Mouse (Mus musculus) G1E-ER4 (cell line): ENCODE data around the gene Chst3. TPM values are rescaled to one million over a fixed set of nuclear protein-coding genes. Genes with fewer than 3 reads are reported as not detected.

Source experiments
- GATA1 ChIP-seq: IDR thresholded peaks from one replicate; pipeline ENCODE4 v1.8.0; 2012; ENCODE audit warnings: low read length, inconsistent platforms
- polyA plus RNA-seq: library from polyadenylated mRNA; stranded (reverse); fragments of >175 nt; gene quantifications from 2 replicates; pipeline ENCODE4 v1.2.3, GENCODE M21; 2012

Chst3 gene
- polyA plus RNA-seq, 1 experiment = not detected

DNA sequence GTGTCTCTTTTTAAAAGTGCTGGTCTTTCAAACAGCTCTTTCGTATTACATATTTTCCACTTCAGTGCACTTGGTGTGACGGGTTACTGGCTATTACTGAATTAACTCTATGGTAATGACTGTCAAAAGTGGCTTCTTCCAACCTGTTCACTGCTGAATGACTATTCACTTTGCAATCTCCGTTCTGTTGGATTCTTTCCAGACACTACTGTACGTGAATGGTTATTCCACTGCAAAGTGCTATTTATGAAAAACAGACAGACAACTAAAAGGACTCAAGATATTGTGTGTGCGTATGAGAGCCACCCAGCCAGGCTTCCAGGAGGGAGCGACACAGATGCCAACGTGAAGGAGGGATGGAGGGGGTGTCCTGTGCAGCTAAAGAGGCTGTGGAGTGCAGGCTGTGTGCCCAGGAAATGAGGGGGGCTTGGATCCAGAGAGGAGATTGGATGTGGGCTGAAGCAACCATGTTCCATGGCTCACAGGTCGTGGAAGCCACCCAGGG is 7.5 kb downstream of the Chst3 start:
- TF ChIP-seq GATA1 = no peak

DNA sequence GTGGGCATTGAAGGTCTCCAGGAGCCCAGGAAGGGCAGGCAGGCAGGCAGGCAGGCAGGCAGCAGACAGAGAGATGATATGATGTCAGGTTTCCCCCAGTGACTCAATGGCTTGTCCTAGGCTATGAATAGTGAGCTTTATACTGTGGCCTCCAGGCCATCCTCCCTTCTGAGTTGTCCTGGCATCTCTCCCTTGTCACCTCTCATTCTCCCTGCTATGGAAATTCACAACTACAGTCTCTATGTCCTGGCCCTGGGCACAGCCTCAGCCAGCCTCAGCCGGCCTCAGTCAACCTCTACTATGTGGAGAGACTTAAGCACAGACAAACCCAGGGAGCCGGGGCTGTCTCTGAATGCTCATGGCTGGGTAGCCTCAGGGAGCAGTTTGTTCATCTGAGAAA is 8.6 kb downstream of the Chst3 start:
- TF ChIP-seq GATA1 = no peak

DNA sequence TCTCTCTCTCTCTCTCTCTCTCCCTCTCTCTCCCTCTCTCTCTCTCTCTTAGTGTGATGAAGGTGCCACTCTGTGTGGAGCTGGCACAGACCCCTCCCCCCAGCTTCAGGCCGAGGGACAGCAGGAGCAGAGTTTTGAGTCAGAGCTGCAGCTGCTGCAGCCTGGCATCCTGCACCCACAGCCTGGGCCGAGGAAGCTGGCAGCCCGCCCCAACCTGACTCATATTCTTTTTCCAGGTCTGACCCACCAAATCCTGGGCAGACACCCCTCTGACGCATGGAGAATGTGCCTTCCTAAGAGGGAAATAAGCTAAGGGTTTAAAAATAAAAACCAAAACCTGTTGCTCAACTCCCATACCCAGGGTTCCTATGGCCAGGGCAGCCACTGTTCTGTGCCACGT is 9.8 kb downstream of the Chst3 start:
- no peak for TF ChIP-seq GATA1

DNA sequence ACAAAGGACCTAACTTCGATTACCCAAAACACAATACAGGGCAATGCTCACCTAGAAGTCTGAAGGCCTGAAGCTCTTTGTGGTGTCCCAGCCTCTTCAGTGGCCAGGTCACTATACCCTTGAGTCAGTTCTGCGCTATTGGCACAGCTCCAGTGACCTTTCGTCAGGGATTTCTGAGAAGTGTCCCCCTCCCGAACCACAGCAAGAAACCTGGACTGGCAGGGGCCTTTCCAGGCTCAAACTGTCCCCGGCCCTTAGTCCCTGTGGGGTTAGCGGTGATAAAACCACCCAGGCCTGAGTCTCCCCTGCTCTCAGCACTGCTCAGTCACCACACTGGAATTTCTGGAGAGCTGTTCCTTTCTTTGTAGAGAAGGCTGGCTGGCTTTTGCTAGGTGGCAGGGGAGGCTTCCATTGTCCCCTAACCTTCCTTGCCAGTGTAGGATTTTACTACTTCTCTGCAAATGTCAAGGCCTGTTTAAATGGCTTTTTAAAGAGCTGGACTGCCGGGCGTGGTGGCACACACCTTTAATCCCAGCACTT is 11.8 kb downstream of the Chst3 start:
- no peak for TF ChIP-seq GATA1

- no peak for TF ChIP-seq GATA1
Observed at GRCm38 (mm10) chr10:60205601-60206241, 13.3 kb downstream of the Chst3 start.

- no peak for TF ChIP-seq GATA1
Observed at GRCm38 (mm10) chr10:60202785-60203184, 16.3 kb downstream of the Chst3 start.

DNA sequence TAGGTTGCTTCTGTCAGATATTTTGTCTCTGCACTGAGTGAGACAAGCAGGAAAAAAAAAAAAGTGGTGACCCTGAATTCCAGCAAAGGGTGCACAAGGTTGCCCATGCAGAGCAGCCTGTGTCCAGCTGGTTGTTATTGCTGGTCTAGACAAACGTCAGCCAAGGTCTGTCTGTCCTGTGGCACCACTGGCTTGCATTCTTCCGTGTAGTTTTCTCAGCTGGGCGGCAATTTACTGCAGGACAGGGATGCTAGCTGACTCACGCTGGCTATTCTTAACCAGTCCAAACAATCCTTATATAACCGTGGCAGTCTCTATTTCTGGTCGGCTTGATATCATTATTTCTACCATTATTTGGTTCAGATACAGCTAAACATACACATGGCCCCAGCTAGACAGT is 18.1 kb downstream of the Chst3 start:
- no peak for TF ChIP-seq GATA1

DNA sequence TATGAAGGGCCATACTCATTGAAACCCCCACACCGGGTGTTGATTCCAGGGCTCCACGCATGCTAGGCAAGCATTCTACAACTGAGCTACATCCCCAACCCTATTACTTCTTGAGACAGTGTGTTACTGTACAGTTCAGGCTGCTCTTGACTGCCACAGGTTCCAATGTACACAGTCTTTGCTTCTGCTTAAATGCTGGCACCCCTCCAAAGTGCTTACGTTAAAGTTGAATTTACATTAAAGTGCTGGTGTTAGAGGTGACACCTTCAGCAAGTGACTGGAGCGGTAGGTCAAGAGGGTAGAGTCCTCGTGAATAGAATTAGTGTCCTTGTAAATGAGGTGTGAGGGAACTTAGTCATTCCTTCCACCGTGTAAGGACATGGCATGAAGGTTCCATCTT is 19.7 kb downstream of the Chst3 start:
- no peak for TF ChIP-seq GATA1

GRCm38 (mm10) chr10:60197406-60197821 is 21.6 kb downstream of the Chst3 start:
- TF ChIP-seq GATA1 = no peak

- TF ChIP-seq GATA1 = no peak
Observed at GRCm38 (mm10) chr10:60196971-60197370, 22.1 kb downstream of the Chst3 start.

DNA sequence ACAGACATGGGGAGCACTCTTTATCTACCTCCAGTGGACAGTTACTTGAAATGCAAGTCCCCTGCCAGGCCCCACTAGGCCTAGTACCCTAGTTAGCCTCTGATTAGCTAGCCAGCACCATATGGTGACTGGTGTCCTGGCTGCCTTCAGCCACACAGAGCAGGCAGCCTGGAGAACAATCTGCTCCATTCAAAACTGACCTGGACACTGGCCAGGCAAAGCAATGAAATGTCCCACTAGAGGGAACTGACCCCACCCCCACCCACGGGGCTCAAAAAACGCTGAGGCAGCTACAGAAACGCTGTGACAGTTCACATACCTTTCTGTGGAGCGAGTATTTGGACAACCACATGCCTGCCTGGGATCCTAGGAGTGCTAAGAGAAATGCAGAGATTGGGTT is 24.0 kb downstream of the Chst3 start:
- TF ChIP-seq GATA1 = no peak

- no peak for TF ChIP-seq GATA1
Observed at GRCm38 (mm10) chr10:60193532-60194423, 25.3 kb downstream of the Chst3 start.

DNA sequence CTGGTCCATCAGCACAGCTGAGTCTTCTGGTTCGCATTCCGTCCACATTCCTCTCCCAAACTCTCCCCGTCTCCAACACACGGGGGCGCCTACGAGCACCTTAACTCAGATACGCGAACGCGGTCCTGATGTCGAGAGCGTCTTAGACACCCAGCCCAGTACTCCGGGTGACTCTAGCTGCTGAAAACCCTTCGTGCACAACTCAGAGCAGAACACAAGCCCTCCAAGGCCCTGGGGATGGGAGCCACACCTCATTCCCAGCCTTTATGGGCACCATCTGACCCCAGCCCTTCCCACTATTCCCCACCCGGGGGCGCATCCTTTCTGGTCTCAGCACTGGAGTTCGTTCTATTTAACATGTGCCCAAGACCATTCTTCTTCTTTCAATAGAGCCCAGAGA is 27.3 kb downstream of the Chst3 start:
- TF ChIP-seq GATA1 = no peak

GRCm38 (mm10) chr10:60189534-60190186 is 29.4 kb downstream of the Chst3 start:
- no peak for TF ChIP-seq GATA1

- no peak for TF ChIP-seq GATA1
Observed at GRCm38 (mm10) chr10:60186191-60186945, 32.7 kb downstream of the Chst3 start.
